Mouse (Mus musculus) urinary bladder, adult 18-20 months (tissue): ENCODE measurements at regions not wholly inside any gene's neighbourhood (a gene's known extent, or its start where the extent isn't known, plus 50 kb on each side); places are given as distances from the start of the nearest gene placed in this dataset.

ENCODE experiments used
- DNase-seq, 2 experiments: peaks; one replicate each; pipeline ENCODE4 v3.0.0; 2022; ENCODE audit warnings: low spot score in 2 of 2, mixed read lengths in 2 of 2

GRCm38 (mm10) chr4:9218380-9218779, 979.5 kb upstream of the Car8 start:
- DNase-seq = no peak

- no peak for DNase-seq
Observed at GRCm38 (mm10) chr4:9208606-9209005, 969.8 kb upstream of the Car8 start.

GRCm38 (mm10) chr4:9200012-9200411, 961.2 kb upstream of the Car8 start:
- DNase-seq = no peak

- no peak for DNase-seq
Observed at GRCm38 (mm10) chr4:9196435-9196834, 957.6 kb upstream of the Car8 start.

GRCm38 (mm10) chr4:9193121-9193520, 954.3 kb upstream of the Car8 start:
- no peak for DNase-seq

GRCm38 (mm10) chr4:9185156-9185875, 946.5 kb upstream of the Car8 start:
- no peak for DNase-seq

- no peak for DNase-seq
Observed at GRCm38 (mm10) chr4:9184451-9185121, 945.7 kb upstream of the Car8 start.

- DNase-seq = no peak
Observed at GRCm38 (mm10) chr4:9174365-9174764, 935.5 kb upstream of the Car8 start.

GRCm38 (mm10) chr4:9162374-9162773, 923.5 kb upstream of the Car8 start:
- no peak for DNase-seq

GRCm38 (mm10) chr4:9161814-9162133, 922.9 kb upstream of the Car8 start:
- no peak for DNase-seq

GRCm38 (mm10) chr4:9161068-9161813, 922.4 kb upstream of the Car8 start:
- DNase-seq = no peak

GRCm38 (mm10) chr4:9147732-9148131, 908.9 kb upstream of the Car8 start:
- DNase-seq = no peak

- DNase-seq = no peak
Observed at GRCm38 (mm10) chr4:9144226-9145215, 905.7 kb upstream of the Car8 start.

GRCm38 (mm10) chr4:9143087-9143486, 904.2 kb upstream of the Car8 start:
- no peak for DNase-seq

GRCm38 (mm10) chr4:9141946-9142683, 903.3 kb upstream of the Car8 start:
- no peak for DNase-seq

- no peak for DNase-seq
Observed at GRCm38 (mm10) chr4:9140691-9141090, 901.9 kb upstream of the Car8 start.

- DNase-seq = no peak
Observed at GRCm38 (mm10) chr4:9136657-9137056, 897.8 kb upstream of the Car8 start.

GRCm38 (mm10) chr4:9136188-9136569, 897.3 kb upstream of the Car8 start:
- no peak for DNase-seq

- DNase-seq = peak; percentile 84 to 87
Observed at GRCm38 (mm10) chr4:9135481-9136187, 896.8 kb upstream of the Car8 start.

- no peak for DNase-seq
Observed at GRCm38 (mm10) chr4:9133695-9134094, 894.9 kb upstream of the Car8 start.
